ENCODE assay signal across 8 mouse cellular contexts in genomic region chr6:29211806-29212492, GRCm38 (mm10). TPM values are rescaled to one million over a fixed set of nuclear protein-coding genes. Genes with fewer than 3 reads are reported as not detected.
DNase-seq lines count a peak whose midpoint lies in the region; ATAC-seq and TF ChIP-seq lines count a peak whose summit lies in the region.

No protein-coding gene starts in this region.

- TF ChIP-seq CTCF in liver, adult 2 months (IDR thresholded peaks at IDR 0.05; ENCODE audit: low read depth, low read length) = no peak

- H3K4me1 ChIP-seq in embryonic facial prominence, embryonic 12.5 days = peaks cover 27% of the 10 kb centered on the region
- H3K4me1 ChIP-seq in liver, adult 2 months (ENCODE audit: control insufficient read depth, insufficient read depth, low read length) = peaks cover 4% of the 10 kb centered on the region; the same call in 1 of the 2 replicates

- H3K27ac ChIP-seq in embryonic facial prominence, embryonic 12.5 days = peak overlapping the region; percentile 55
- no peak overlapping the region for H3K27ac ChIP-seq in liver, adult 2 months (replicated peaks; ENCODE audit: insufficient read depth, low read depth, low read length)

- TF ChIP-seq POLR2A in liver, adult 2 months (IDR thresholded peaks at IDR 0.05; ENCODE audit: extremely low read depth, insufficient read depth, low read length) = no peak

- peak overlapping the region; percentile 67 for H3K4me3 ChIP-seq in embryonic facial prominence, embryonic 12.5 days
- H3K4me3 ChIP-seq in liver, adult 2 months (ENCODE audit: insufficient read depth, low read depth, low read length) = peak overlapping the region; percentile 72

- peak; percentile 82 for DNase-seq in 3T3-L1 (ENCODE audit: low read depth, low spot score)
- DNase-seq in adrenal gland, postnatal 25 days = peak; percentile 85
- DNase-seq in heart, adult 8-10 months (ENCODE audit: low spot score) = peak; percentile 69
- DNase-seq in kidney, adult 9 months = peak; percentile 72
- DNase-seq in liver, adult 2 months (ENCODE audit: extremely low read depth, low read depth, low spot score) = peak; percentile 41
- DNase-seq in spleen, postnatal 36 days (ENCODE audit: low spot score in 2 of 2) = peak; percentile 84 to 87

- H3K79me2 ChIP-seq in liver, adult 2 months (ENCODE audit: control insufficient read depth, insufficient read depth, low read length) = no peaks in the 10 kb centered on the region

- peak; percentile 75 for ATAC-seq in embryonic facial prominence, embryonic 12.5 days (ENCODE audit: insufficient number of reproducible peaks, insufficient read depth, low FRiP score, low TSS enrichment)
- ATAC-seq in monocyte, adult 5-6 weeks (replicated peaks; ENCODE audit: insufficient number of reproducible peaks, low FRiP score, low TSS enrichment, poor library complexity, severe bottlenecking) = peak; percentile 74

- peaks cover 32% of the 10 kb centered on the region for H3K27me3 ChIP-seq in embryonic facial prominence, embryonic 12.5 days
- H3K27me3 ChIP-seq in liver, adult 2 months (ENCODE audit: control insufficient read depth, insufficient read depth, low read length) = 0 out of 2 replicates have a peak, but pooled peaks cover 3% of the 10 kb centered on the region

- H3K9me3 ChIP-seq in embryonic facial prominence, embryonic 12.5 days = no peaks in the 10 kb centered on the region

- peak overlapping the region; percentile 87 for H3K4me2 ChIP-seq in embryonic facial prominence, embryonic 12.5 days (replicated peaks)

- under 1% methylated on average over 62 of the region's 66 CpGs for WGBS in embryonic facial prominence, embryonic 12.5 days
- 2% methylated on average over 66 of the region's 66 CpGs for WGBS in liver, adult 2 months

- peak overlapping the region; percentile 72 for H3K9ac ChIP-seq in embryonic facial prominence, embryonic 12.5 days
- H3K9ac ChIP-seq in liver, adult 2 months (ENCODE audit: low read depth, low read length) = peak overlapping the region; percentile 70

- peaks cover 2% of the 10 kb centered on the region for H3K36me3 ChIP-seq in embryonic facial prominence, embryonic 12.5 days
- H3K36me3 ChIP-seq in liver, adult 2 months (ENCODE audit: control insufficient read depth, insufficient read depth, low read length) = no peaks in the 10 kb centered on the region

RNA-seq across cellular contexts. Expression of gene Impdh1, which starts 4.2 kb away (rescaled TPM):
- total RNA-seq in adrenal gland, postnatal 25 days (2021) = 76.4 and 81.1 TPM in 2 replicates
- polyA plus RNA-seq in embryonic facial prominence, embryonic 12.5 days (2016; fragmentation: Nextera tagmentation; extraction: Ambion mirVana) = 34.6 and 38.1 TPM in 2 replicates
- 10 to 100 TPM; 16.5 to 24.0 (median 20.5) TPM for total RNA-seq in heart, adult 8-10 months (2022)
- total RNA-seq in liver, adult 2 months (2014; rRNA removed) = 1.1 and 2.6 TPM in 2 replicates
- 3.4 and 5.2 TPM in 2 replicates for polyA plus RNA-seq in liver, adult 2 months (2012; rRNA removed)
- 16.4 to 27.6 TPM (median 22.7 TPM) in 3 replicates for total RNA-seq in monocyte, adult 5-6 weeks (2017)

RNA-seq across cellular contexts. Expression of gene Prrt4, which starts 32.6 kb away (rescaled TPM):
- 2.9 and 6.2 TPM in 2 replicates for total RNA-seq in adrenal gland, postnatal 25 days (2021)
- polyA plus RNA-seq in embryonic facial prominence, embryonic 12.5 days (2016; fragmentation: Nextera tagmentation; extraction: Ambion mirVana) = 1.5 and 1.8 TPM in 2 replicates
- 1 to 10 TPM; 2.2 to 3.2 (median 2.9) TPM for total RNA-seq in heart, adult 8-10 months (2022)
- total RNA-seq in liver, adult 2 months (2014; rRNA removed) = under 0.01 TPM in 1 of 2 replicates, not detected in the other
- polyA plus RNA-seq in liver, adult 2 months (2012; rRNA removed) = 0.02 and 0.11 TPM in 2 replicates
- not detected in 3 replicates for total RNA-seq in monocyte, adult 5-6 weeks (2017)

RNA-seq across cellular contexts. Expression of gene Rbm28, which starts 47.1 kb away (rescaled TPM):
- 33.1 and 34.2 TPM in 2 replicates for total RNA-seq in adrenal gland, postnatal 25 days (2021)
- 54.9 and 57.4 TPM in 2 replicates for polyA plus RNA-seq in embryonic facial prominence, embryonic 12.5 days (2016; fragmentation: Nextera tagmentation; extraction: Ambion mirVana)
- total RNA-seq in heart, adult 8-10 months (2022) = 10 to 100 TPM; 15.1 to 19.7 (median 18.9) TPM
- total RNA-seq in liver, adult 2 months (2014; rRNA removed) = 8.0 and 9.7 TPM in 2 replicates
- polyA plus RNA-seq in liver, adult 2 months (2012; rRNA removed) = 3.0 and 3.3 TPM in 2 replicates
- total RNA-seq in monocyte, adult 5-6 weeks (2017) = 50.0 to 66.4 TPM (median 59.6 TPM) in 3 replicates
